Mouse (Mus musculus) intestine, postnatal 0 days (tissue): ENCODE data around the gene Smad6. TPM values are rescaled to one million over a fixed set of nuclear protein-coding genes. Genes with fewer than 3 reads are reported as not detected.

Experiments used
- ATAC-seq: fragments of 200-750 bp; cut with Nextera tagmentation; 2 replicates; pipeline ENCODE4 v1.8.0; 2017; ENCODE audit warnings: mild to moderate bottlenecking, moderate TSS enrichment, moderate library complexity
- H3K27ac ChIP-seq: fragments of 300-500 bp; sonication (generic); 2 replicates; pipeline ENCODE4 v1.5.1; 2014; ENCODE audit warnings: mild to moderate bottlenecking, low read depth, low read length, moderate library complexity
- H3K27me3 ChIP-seq: fragments of 300-500 bp; sonication (generic); replicated peaks from 2 replicates; pipeline ENCODE4 v1.6.1; 2014; ENCODE audit warnings: low read length, mixed read lengths; ENCODE audit not compliant: control insufficient read depth, insufficient read depth
- H3K36me3 ChIP-seq: fragments of 300-500 bp; sonication (generic); 2 replicates; pipeline ENCODE4 v1.6.1; 2014; ENCODE audit warnings: mild to moderate bottlenecking, moderate library complexity; ENCODE audit not compliant: control insufficient read depth, insufficient read depth
- H3K4me1 ChIP-seq: fragments of 300-500 bp; sonication (generic); replicated peaks from 2 replicates; pipeline ENCODE4 v1.6.1; 2014; ENCODE audit warnings: antibody characterized with exemption, low read length, mixed read lengths; ENCODE audit not compliant: control insufficient read depth, insufficient read depth
- H3K4me2 ChIP-seq: fragments of 300-500 bp; sonication (generic); replicated peaks from 2 replicates; pipeline ENCODE4 v1.6.1; 2014; ENCODE audit warnings: low read depth, mild to moderate bottlenecking, moderate library complexity
- H3K4me3 ChIP-seq: fragments of 300-500 bp; sonication (generic); 2 replicates; pipeline ENCODE4 v1.5.1; 2014; ENCODE audit warnings: low read depth, low read length
- H3K9ac ChIP-seq: fragments of 300-500 bp; sonication (generic); 2 replicates; pipeline ENCODE4 v1.6.1; 2014; ENCODE audit warnings: mild to moderate bottlenecking, low read depth, low read length
- H3K9me3 ChIP-seq: fragments of 300-500 bp; sonication (generic); 2 replicates; pipeline ENCODE4 v1.6.1; 2016; ENCODE audit warnings: mixed run types; ENCODE audit not compliant: control insufficient read depth
- CTCF ChIP-seq: sonication (generic); IDR thresholded peaks from 2 replicates; pipeline ENCODE4 v1.5.1; 2016; ENCODE audit warnings: low read depth, mild to moderate bottlenecking, control low read depth, antibody characterized with exemption, moderate library complexity
- WGBS: fragments of 180-500 bp; shearing (Covaris S2); extraction: QIAGEN DNeasy Blood & Tissue Kit; methylation state at CpG from one replicate; pipeline ENCODE4 v1.1.7; 2014; 5-methylcytosine and 5-hydroxymethylcytosine counted together
- polyA plus RNA-seq: library from polyadenylated mRNA; unstranded; fragments of >200 nt; fragmentation: Nextera tagmentation; extraction: Ambion mirVana; gene quantifications from 2 replicates; pipeline ENCODE4 v1.2.1, GENCODE M21; 2015

Smad6 gene
- polyA plus RNA-seq, 1 experiment from 2014 or later = 6.1 TPM

DNA sequence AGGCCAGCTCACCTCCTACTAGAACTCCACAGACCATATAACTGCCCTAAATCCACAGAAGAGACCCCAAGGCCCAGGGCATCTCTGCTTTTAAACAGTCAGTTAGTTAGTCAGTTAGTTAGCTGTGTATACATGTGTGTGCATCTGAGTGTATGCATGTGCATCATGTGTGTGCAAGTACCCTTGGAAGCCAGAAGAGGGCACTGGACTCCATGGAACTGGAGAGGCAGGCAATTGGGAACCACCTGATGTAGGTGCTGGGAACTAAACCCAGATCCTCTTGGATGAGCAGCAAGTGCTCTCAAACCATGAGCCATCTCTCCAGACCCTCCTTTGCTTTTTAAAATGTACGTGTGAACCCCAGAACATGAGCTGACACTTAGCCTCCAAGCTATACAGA lies 10.5 kb downstream of the Smad6 start:
- Histone ChIP-seq H3K9me3 (no peaks in the 10 kb centered on the region), H3K4me2 (no peak overlapping the region), H3K27ac (no peak overlapping the region; the same call in 1 of the 2 replicates), H3K4me1 (peaks cover 7% of the 10 kb centered on the region; the same call in 1 of the 2 replicates), H3K9ac (no peak overlapping the region), H3K4me3 (no peak overlapping the region), H3K27me3 (no peaks in the 10 kb centered on the region), H3K36me3 (peaks cover 56% of the 10 kb centered on the region)
- ATAC-seq = no peak
- WGBS = 100% methylated on average over 1 of the region's 1 CpGs
- peak; percentile 57 for TF ChIP-seq CTCF

GRCm38 (mm10) chr9:64002981-64003380 lies 18.9 kb downstream of the Smad6 start:
- H3K9ac ChIP-seq = no peak overlapping the region
- peaks cover 42% of the 10 kb centered on the region; the same call in 1 of the 2 replicates for H3K36me3 ChIP-seq
- no peaks in the 10 kb centered on the region for H3K27me3 ChIP-seq
- ATAC-seq = no peak
- no peak overlapping the region for H3K27ac ChIP-seq
- 78% methylated on average over 7 of the region's 7 CpGs for WGBS
- TF ChIP-seq CTCF = no peak
- H3K9me3 ChIP-seq = no peaks in the 10 kb centered on the region
- no peak overlapping the region for H3K4me3 ChIP-seq
- H3K4me2 ChIP-seq = no peak overlapping the region
- 0 out of 2 replicates have a peak, but pooled peaks cover 5% of the 10 kb centered on the region for H3K4me1 ChIP-seq

GRCm38 (mm10) chr9:64001081-64001480 lies 20.8 kb downstream of the Smad6 start:
- 0 out of 2 replicates have a peak, but pooled peaks cover 5% of the 10 kb centered on the region for H3K4me1 ChIP-seq
- H3K9ac ChIP-seq = no peak overlapping the region
- no peak for TF ChIP-seq CTCF
- no peak overlapping the region for H3K4me3 ChIP-seq
- H3K9me3 ChIP-seq = no peaks in the 10 kb centered on the region
- H3K4me2 ChIP-seq = no peak overlapping the region
- H3K27ac ChIP-seq = no peak overlapping the region
- H3K36me3 ChIP-seq = peaks cover 29% of the 10 kb centered on the region; the same call in 1 of the 2 replicates
- 72% methylated on average over 7 of the region's 7 CpGs for WGBS
- no peak for ATAC-seq
- H3K27me3 ChIP-seq = no peaks in the 10 kb centered on the region

DNA sequence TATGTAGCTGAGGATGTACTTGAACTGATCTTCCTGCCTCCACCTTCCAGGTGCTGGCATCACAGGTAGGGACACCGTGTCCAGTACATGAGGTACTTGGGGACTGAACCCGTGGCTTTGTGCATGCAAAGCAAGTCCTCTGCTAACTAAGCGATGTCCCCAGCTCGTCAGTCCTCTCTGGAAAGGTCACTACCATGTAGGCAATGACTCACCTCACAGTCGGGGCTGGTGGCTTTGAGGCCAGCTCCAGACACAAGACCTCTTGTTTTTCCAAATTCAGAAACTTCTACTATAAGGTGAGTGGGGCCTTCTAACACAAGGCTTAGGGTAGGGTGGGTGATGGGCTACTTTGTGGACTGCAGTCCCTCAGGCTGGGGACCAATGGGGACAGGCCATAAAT lies 21.8 kb downstream of the Smad6 start:
- H3K36me3 ChIP-seq = peaks cover 38% of the 10 kb centered on the region
- H3K4me1 ChIP-seq = 0 out of 2 replicates have a peak, but pooled peaks cover 5% of the 10 kb centered on the region
- no peaks in the 10 kb centered on the region for H3K9me3 ChIP-seq
- no peak overlapping the region for H3K27ac ChIP-seq
- no peak overlapping the region for H3K4me2 ChIP-seq
- H3K27me3 ChIP-seq = no peaks in the 10 kb centered on the region
- ATAC-seq = no peak
- no peak overlapping the region for H3K9ac ChIP-seq
- TF ChIP-seq CTCF = no peak
- WGBS = 75% methylated on average over 5 of the region's 5 CpGs
- no peak overlapping the region for H3K4me3 ChIP-seq

DNA sequence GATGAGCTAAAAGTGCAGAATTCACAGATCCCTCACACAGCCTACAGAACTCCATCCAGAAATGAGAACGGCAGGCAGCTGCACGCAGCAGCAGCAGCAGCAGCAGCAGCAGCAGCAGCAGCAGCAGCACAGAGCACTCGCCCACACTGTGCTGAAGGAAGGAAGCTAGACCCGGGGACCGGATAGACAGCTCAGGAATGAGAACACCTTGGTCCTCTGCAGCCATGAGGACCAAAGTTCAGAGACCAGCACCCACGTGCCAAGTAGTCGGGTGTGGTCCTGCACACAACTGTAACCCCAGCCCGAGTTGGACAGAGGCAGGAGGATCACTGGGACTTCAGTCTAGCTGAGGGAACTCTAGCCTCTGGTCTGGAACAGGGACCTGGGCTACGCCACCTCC lies 22.7 kb downstream of the Smad6 start:
- Histone ChIP-seq H3K27me3 (no peaks in the 10 kb centered on the region), H3K36me3 (peaks cover 38% of the 10 kb centered on the region), H3K4me2 (no peak overlapping the region; the same call in 1 of the 2 replicates), H3K9me3 (no peaks in the 10 kb centered on the region), H3K9ac (no peak overlapping the region), H3K27ac (0 out of 2 replicates have a peak overlapping the region, but pooled peaks have one; percentile 54), H3K4me3 (no peak overlapping the region), H3K4me1 (0 out of 2 replicates have a peak, but pooled peaks cover 5% of the 10 kb centered on the region)
- peak; percentile 49 for ATAC-seq
- TF ChIP-seq CTCF = no peak
- WGBS = 51% methylated on average over 9 of the region's 9 CpGs

DNA sequence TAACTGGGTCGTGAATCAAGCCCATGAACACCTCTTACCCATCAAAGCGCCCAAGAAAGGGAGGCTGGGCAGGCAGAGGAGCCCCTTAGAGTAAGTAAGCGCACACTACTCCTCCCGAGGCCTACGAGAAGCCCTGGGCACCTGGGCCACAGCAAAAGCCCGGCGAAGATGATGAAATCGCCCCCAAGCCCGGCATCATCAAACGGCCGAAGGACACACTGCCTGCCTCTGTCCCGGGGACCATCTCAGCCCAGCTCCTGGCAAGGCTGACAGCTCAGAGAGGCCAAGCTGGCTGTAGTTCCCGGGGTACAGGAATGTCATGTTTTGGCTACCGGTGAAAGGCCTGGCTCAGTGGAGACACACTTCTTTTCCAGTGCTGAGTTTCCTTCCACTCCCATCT lies 23.8 kb downstream of the Smad6 start:
- Histone ChIP-seq H3K27ac (no peak overlapping the region), H3K36me3 (peaks cover 39% of the 10 kb centered on the region), H3K4me1 (0 out of 2 replicates have a peak, but pooled peaks cover 5% of the 10 kb centered on the region), H3K4me3 (no peak overlapping the region), H3K9me3 (no peaks in the 10 kb centered on the region), H3K4me2 (no peak overlapping the region), H3K27me3 (no peaks in the 10 kb centered on the region), H3K9ac (no peak overlapping the region)
- TF ChIP-seq CTCF = no peak
- no peak for ATAC-seq
- WGBS = 80% methylated on average over 14 of the region's 14 CpGs
